Mouse (Mus musculus): ENCODE data around the gene Catsper2.

Gene Catsper2

GRCm38 (mm10) chr2:121354378-121354777 is 59.2 kb downstream of the Catsper2 start:
- DNase-seq (ENCODE audit: low spot score in 2 of 2): no peak

- no peak for DNase-seq (ENCODE audit: low spot score in 2 of 2)
Measured at GRCm38 (mm10) chr2:121353156-121353555, 60.4 kb downstream of the Catsper2 start.
